Mouse (Mus musculus): Measurements from ENCODE around the gene 1700012B09Rik.
A peak's percentile ranks its signal among the peaks of the same experiment; 100 is the strongest.

DNA sequence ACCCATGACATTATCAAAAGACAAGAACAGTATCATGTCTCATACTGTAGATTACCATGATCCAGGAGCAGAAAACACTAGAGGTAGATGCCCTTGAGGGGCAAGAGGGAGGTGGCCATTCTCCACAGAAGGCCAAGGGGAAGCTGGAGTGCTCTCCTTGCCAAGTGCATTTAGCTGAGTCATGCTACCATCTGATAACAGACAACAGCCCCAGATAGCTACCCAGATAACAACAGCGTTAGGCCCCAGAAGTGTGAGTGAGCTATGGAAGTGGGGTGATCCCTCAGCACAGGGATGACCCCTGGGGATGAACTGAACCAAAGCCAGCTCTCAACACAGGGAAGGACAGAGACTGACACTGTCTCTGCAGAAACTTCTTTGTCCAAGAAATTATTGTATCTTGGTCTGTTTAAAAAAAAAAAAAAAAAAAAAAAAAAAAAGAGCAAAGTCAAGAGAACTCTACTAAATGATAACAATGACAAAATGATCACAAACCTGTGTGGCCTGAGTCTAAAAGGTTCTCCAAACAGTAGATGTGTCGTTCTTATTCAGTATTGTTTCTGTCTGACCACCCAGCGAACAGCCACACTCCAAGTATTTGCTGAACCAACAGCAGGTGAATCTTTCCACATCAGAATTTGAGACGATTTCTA, 31.2 kb downstream of the 1700012B09Rik start:
- TF ChIP-seq POLR2A (IDR thresholded peaks at IDR 0.05; ENCODE audit: control insufficient read depth in 1 of 2, insufficient read depth in 1 of 2, low read depth in 1 of 2, low read length in 2 of 2, poor library complexity in 1 of 2) (peak in 1 of 2 experiments; percentile 48; a peak in 1 of 4 replicates), MAFK (IDR thresholded peaks at IDR 0.05; ENCODE audit: borderline replicate concordance, low read depth, low read length) (peak; percentile 88), RCOR1 (IDR thresholded peaks at IDR 0.05; ENCODE audit: low read depth, low read length) (no peak; the same call in 1 of the 2 replicates), SMC3 (IDR thresholded peaks at IDR 0.05; ENCODE audit: low read depth, low read length) (no peak), USF1 (IDR thresholded peaks at IDR 0.05; ENCODE audit: low read depth, low read length) (no peak)

All from MEL (cell line).